Mouse (Mus musculus): ENCODE measurements around the gene Hvcn1. TPM values are rescaled to one million over a fixed set of nuclear protein-coding genes. Genes with fewer than 3 reads are reported as not detected.

Hvcn1 gene
- 1.2 TPM for polyA plus RNA-seq (2015; fragmentation: Illumina TruSeq; extraction: RNeasy Lipid Tissue Mini Kit (QIAGEN cat#74804); ENCODE audit: insufficient read depth, low read depth, low replicate concordance)

DNA sequence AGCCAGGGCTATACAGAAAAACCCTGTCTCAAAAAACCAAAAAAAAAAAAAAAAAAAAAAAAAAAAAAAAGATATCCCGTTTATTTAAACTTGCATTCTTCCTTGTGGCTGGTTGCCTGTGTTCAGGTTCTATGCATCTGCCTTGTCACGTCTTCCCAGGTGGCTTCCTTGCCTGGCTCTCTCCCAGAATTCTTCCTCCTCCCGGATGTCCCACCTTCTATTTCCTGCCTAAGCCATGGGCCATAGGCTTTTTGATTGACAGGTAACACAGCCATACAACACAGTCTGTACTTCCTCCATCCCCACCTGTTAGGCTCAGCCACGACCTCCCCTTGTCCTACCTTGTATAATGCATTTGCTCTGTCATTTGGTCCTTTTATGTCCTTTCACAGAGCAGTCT is at the start of gene Hvcn1:
Gene Hvcn1 (plus strand): TSS at position 330 of the 400 bp plus-strand sequence.

DNA sequence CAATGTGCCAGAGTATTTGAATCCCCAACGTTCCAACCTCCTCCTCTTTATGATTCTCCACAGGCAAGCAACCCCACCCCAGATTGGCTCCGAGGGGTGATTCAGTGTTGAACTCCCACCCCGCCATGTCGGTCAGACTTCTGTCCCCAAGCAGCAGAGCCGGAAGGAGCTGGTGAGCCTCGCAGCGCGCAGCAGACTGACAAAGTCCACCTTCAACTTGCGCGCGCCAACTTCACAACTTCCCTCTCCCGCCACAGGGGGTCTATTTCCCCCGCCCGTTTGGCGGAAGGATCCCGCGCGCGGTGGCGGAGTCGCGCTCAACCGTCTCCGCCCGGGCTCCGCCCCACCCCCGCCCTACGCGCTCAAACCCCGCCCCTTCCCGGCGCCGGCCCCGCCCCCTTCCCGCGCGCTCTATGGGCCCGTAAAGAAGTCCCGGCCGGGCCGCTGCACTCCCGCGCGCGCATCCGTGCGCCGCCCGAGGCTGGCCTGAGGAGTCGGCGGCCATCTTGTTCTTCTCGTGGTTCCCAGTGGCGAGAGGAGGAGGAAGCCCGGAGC is 48.7 kb upstream of the Hvcn1 start, which contains the start of gene Ppp1cc:
Gene Ppp1cc (plus strand): TSS at position 452 of the 555 bp plus-strand sequence.

DNA sequence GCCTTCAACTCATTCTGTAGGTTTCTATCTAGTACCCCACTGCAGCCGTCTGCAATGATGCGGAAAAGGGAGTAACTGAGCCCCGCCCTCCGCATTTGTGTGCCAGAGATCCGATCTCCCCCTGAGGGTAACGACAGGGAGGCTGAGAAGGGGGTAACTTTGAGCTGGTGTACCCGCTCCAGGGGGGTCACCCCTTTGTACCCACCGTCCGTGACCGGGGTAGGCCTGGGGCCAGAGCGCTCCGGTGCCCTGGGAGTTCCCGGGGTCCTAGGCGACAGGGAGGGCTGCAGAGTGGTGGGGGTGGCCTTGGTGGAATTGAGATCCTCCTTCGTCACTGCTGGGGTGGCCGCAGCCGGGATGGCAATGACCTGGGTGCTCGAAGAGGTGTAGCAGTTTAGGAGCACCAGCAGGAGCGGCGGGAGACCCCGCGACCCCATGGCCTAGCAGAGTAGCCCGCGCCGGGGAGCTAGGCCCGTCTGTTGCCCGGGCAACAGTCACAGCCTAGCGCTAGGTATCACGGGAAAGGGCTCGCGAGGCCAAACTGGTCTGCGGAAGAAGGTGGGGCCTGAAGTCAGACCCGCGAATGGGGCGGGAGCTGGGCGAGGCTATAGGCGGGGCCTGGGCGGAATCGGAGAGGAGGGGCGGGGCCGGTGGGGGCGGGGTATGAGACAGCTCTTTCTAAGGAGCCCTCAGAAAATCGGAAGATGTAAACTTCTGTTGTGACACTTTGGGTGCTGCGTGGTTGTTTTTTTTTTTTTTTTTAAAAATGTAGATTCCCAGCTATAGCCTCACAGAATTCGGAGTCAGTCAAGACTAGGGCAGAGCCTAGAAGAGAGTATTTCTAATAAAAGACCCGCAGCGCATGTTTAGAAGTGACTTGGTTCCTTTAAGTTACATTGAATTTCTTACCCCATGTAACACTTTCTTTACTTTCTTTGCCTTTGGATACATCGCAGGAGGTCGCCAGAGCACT is 57.6 kb downstream of the Hvcn1 start, which contains the start of gene Tctn1:
Gene Tctn1 (minus strand): TSS at position 528 of the 973 bp plus-strand sequence.

DNA sequence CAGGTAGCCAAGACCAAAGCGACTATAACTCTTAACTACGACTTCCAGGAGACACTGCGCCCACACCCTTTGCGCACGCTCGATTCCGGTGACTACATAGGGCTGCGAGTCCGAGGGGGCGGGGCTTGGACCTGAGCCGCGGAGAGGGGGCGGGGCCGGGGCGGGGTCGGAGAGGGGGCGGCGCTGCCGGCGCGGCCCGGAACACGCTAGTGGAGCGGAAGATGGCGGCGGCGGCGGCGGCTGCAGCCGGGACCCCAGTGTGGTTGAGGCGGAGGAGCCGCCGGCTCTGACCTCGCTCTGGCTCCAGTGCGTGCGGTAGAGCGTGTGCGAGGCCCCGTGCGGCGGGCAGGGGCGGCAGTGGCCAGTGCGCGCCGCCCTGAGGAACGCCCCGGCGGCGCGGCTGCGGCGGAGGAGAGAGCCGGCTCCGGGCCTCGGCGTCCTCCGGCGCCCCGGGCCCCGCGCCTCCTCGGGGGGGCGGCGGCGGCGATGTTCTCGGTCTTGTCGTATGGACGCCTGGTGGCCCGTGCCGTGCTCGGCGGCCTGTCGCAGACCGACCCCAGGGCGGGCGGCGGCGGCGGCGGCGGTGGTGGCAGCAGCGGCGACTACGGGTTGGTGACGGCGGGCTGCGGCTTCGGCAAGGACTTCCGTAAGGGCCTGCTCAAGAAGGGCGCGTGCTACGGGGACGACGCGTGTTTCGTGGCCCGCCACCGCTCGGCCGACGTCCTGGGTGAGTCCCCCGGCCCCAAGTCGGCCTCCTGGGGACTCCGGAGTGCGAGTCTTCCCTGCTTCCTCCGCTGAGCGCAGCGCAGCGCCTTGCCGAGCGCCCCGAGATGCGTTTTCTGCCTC is 77.8 kb downstream of the Hvcn1 start, which contains the start of gene Pptc7:
Gene Pptc7 (plus strand): TSS at position 183 of the 846 bp plus-strand sequence.

Other genes starting within 250 kb of the Hvcn1 start
- 1.5 TPM for gene Cux2, start 156.7 kb upstream of the Hvcn1 start, polyA plus RNA-seq (2015; fragmentation: Illumina TruSeq; extraction: RNeasy Lipid Tissue Mini Kit (QIAGEN cat#74804); ENCODE audit: insufficient read depth, low read depth, low replicate concordance)
- not detected for gene Myl2, start 105.9 kb upstream of the Hvcn1 start, polyA plus RNA-seq (2015; fragmentation: Illumina TruSeq; extraction: RNeasy Lipid Tissue Mini Kit (QIAGEN cat#74804); ENCODE audit: insufficient read depth, low read depth, low replicate concordance)
- gene Ccdc63, start 66.0 kb upstream of the Hvcn1 start, polyA plus RNA-seq (2015; fragmentation: Illumina TruSeq; extraction: RNeasy Lipid Tissue Mini Kit (QIAGEN cat#74804); ENCODE audit: insufficient read depth, low read depth, low replicate concordance) = not detected
- 33.8 TPM for gene Ppp1cc, start 48.5 kb upstream of the Hvcn1 start, polyA plus RNA-seq (2015; fragmentation: Illumina TruSeq; extraction: RNeasy Lipid Tissue Mini Kit (QIAGEN cat#74804); ENCODE audit: insufficient read depth, low read depth, low replicate concordance)
- gene Tctn1, start 57.7 kb downstream of the Hvcn1 start, polyA plus RNA-seq (2015; fragmentation: Illumina TruSeq; extraction: RNeasy Lipid Tissue Mini Kit (QIAGEN cat#74804); ENCODE audit: insufficient read depth, low read depth, low replicate concordance) = 4.2 TPM
- gene Pptc7, start 77.6 kb downstream of the Hvcn1 start, polyA plus RNA-seq (2015; fragmentation: Illumina TruSeq; extraction: RNeasy Lipid Tissue Mini Kit (QIAGEN cat#74804); ENCODE audit: insufficient read depth, low read depth, low replicate concordance) = 4.4 TPM
- 2.9 TPM for gene Rad9b, start 147.4 kb downstream of the Hvcn1 start, polyA plus RNA-seq (2015; fragmentation: Illumina TruSeq; extraction: RNeasy Lipid Tissue Mini Kit (QIAGEN cat#74804); ENCODE audit: insufficient read depth, low read depth, low replicate concordance)
- 18.9 TPM for gene Vps29, start 147.6 kb downstream of the Hvcn1 start, polyA plus RNA-seq (2015; fragmentation: Illumina TruSeq; extraction: RNeasy Lipid Tissue Mini Kit (QIAGEN cat#74804); ENCODE audit: insufficient read depth, low read depth, low replicate concordance)
- gene Gpn3, start 165.1 kb downstream of the Hvcn1 start, polyA plus RNA-seq (2015; fragmentation: Illumina TruSeq; extraction: RNeasy Lipid Tissue Mini Kit (QIAGEN cat#74804); ENCODE audit: insufficient read depth, low read depth, low replicate concordance) = 4.8 TPM
- 3.3 TPM for gene Fam216a, start 165.6 kb downstream of the Hvcn1 start, polyA plus RNA-seq (2015; fragmentation: Illumina TruSeq; extraction: RNeasy Lipid Tissue Mini Kit (QIAGEN cat#74804); ENCODE audit: insufficient read depth, low read depth, low replicate concordance)
- gene Arpc3, start 185.1 kb downstream of the Hvcn1 start, polyA plus RNA-seq (2015; fragmentation: Illumina TruSeq; extraction: RNeasy Lipid Tissue Mini Kit (QIAGEN cat#74804); ENCODE audit: insufficient read depth, low read depth, low replicate concordance) = 50.4 TPM
- gene Anapc7, start 214.9 kb downstream of the Hvcn1 start, polyA plus RNA-seq (2015; fragmentation: Illumina TruSeq; extraction: RNeasy Lipid Tissue Mini Kit (QIAGEN cat#74804); ENCODE audit: insufficient read depth, low read depth, low replicate concordance) = 3.8 TPM